Mouse (Mus musculus) cerebellum, postnatal 25 days (tissue): ENCODE measurements around the gene Ptma.

Experiments
- DNase-seq, 2 experiments: peaks; one replicate each; pipeline ENCODE4 v3.0.0; 2021; ENCODE audit warnings: mixed read lengths in 2 of 2

The Ptma gene

GRCm38 (mm10) chr1:86551877-86552276, 25.4 kb downstream of the Ptma start:
- no peak for DNase-seq

- no peak for DNase-seq
These were observed 29.1 kb downstream of the Ptma start for GRCm38 (mm10) chr1:86555665-86556064.

- DNase-seq, result no peak
These were observed 31.3 kb downstream of the Ptma start for GRCm38 (mm10) chr1:86557872-86558271.

GRCm38 (mm10) chr1:86559232-86559631, 32.7 kb downstream of the Ptma start:
- DNase-seq, result no peak

GRCm38 (mm10) chr1:86562663-86563062, 36.1 kb downstream of the Ptma start:
- no peak for DNase-seq

- DNase-seq, result no peak
These were observed 41.9 kb downstream of the Ptma start for GRCm38 (mm10) chr1:86568409-86568808.

- no peak for DNase-seq
These were observed 42.9 kb downstream of the Ptma start for GRCm38 (mm10) chr1:86569292-86569860.

- no peak for DNase-seq
These were observed 44.9 kb downstream of the Ptma start for GRCm38 (mm10) chr1:86571381-86571780.

GRCm38 (mm10) chr1:86571941-86572340, 45.4 kb downstream of the Ptma start:
- DNase-seq, result no peak
